Mouse (Mus musculus) c-Kit-positive CD71-positive TER-119-positive erythroid progenitor cells, embryonic 14.5 days (primary cell): Measurements from ENCODE around the gene Cib4.

ENCODE experiments used
- DNase-seq: peaks from one replicate; pipeline ENCODE4 v3.0.0-alpha.2; 2013; ENCODE audit warnings: low spot score

Gene Cib4

GRCm38 (mm10) chr5:30518108-30518507 lies 27.5 kb downstream of the Cib4 start:
- no peak for DNase-seq

- DNase-seq = peak; percentile 41
These were observed 29.3 kb downstream of the Cib4 start for GRCm38 (mm10) chr5:30516376-30516775.

DNA sequence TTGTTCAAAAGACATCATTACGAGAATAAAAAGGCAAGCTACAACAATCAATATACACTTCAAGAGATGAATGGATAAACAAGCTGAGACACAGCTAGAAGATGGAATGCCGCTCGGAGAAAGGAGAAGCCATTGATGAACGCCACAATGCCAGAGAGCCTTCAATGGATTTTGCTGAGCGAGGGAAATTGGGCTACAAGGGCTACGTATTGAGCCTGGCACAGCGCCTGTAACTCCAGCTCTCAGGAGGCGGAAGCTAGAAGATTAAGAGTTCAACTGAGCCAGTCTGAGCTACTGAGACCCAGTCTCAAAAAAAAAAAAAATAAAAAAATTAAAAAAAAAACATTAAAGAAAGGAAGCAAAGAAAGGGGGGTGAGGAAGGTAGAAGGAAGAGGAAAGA lies 32.5 kb downstream of the Cib4 start:
- no peak for DNase-seq

DNA sequence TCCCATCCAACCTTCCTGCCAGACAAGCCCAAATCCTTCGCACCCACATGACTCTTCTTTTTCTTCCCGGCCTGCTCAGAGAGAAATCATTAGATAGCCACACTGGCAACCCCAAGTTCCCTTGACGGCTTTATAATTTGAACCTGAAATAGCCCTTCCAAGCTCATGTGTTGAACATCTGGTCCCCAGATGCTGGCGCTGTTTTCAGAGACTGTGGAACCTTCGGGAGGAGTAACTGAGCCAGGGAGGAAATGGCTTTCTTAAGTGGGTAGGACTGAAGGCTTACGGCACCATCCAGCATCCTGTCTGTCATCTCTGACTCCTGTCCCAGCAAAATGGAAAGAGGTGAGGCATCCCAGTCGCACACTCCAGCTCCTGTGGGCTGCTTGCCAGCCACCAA lies 48.3 kb downstream of the Cib4 start:
- no peak for DNase-seq

- no peak for DNase-seq
These were observed 48.8 kb downstream of the Cib4 start for GRCm38 (mm10) chr5:30496821-30497220.

DNA sequence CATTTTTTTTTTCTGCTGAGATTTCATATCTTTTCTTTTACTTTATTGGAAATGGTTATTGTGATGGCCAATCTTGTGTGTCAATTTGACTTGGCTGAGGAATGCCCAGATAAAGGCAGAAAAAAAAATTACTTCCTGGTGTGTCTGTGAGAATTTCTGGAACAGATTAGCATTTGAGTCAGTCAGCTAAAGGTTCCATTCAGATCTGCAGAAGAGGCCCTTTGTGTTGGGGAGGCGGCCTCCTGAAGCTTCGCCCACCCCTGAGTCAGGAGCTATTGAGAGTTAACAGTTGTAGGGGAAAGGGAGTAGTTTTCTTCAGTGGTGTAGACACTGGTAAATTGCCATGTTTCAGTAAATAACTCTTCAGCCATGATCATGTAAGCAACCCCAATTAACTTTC lies 50.3 kb downstream of the Cib4 start:
- no peak for DNase-seq

DNA sequence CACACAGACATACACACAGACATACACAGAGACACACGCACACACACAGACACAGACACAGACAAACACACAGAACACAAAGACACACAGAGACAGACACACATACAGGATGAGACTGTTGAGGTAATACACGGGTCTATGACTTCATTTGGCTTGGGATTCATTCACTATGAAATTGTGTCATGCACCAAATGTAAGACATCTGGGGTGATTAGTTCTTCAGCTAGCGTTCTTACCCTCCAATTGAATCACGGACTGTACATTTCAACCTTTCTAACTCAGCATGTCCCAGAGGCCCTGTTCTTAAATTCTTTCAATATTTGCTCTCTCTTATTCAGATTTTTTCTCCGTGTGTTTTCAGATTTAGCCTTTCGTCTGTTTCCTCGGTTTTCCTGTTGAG lies 51.0 kb downstream of the Cib4 start:
- no peak for DNase-seq

- DNase-seq = no peak
These were observed 51.9 kb downstream of the Cib4 start for GRCm38 (mm10) chr5:30493723-30494122.

DNA sequence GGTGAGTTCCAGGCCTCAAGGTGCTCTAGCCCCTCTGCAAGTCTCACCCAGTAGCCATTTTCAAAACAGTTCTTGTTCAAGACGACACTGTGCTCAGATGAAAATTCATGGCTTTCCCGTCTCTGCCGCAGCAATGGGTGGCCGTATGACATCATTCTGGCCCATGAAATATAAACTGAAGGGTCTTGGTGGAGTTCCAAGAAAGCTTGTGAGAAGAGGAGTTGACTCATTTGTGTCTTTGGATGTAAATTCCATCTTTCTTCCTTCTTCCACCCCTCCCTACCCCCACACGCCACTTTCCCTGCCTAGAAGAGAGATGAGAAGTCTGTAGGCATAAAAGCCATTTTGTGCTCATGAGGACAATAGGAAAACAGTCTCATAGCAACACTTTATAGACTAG lies 54.8 kb downstream of the Cib4 start:
- no peak for DNase-seq

- DNase-seq = no peak
These were observed 55.4 kb downstream of the Cib4 start for GRCm38 (mm10) chr5:30490215-30490614.

DNA sequence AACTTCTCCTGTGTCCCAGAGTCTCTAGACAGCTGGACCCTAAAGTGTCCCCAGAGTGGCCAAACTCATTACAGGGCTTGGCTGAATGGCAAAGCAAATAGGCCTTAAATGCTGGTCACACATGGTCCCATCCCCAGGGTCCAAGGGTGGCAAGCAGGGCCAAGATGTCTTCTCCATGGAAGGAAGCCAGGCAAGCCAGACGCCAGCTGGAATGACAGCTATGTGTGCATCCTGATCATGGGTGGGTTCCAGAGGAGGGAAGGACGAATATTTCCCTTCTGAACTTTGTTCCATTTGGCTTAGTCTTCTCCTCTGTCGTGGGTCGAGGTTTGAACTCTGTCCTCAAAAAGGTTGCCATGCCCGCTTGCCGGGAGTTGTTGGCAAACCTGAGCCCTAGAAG lies 60.5 kb downstream of the Cib4 start:
- DNase-seq = no peak

DNA sequence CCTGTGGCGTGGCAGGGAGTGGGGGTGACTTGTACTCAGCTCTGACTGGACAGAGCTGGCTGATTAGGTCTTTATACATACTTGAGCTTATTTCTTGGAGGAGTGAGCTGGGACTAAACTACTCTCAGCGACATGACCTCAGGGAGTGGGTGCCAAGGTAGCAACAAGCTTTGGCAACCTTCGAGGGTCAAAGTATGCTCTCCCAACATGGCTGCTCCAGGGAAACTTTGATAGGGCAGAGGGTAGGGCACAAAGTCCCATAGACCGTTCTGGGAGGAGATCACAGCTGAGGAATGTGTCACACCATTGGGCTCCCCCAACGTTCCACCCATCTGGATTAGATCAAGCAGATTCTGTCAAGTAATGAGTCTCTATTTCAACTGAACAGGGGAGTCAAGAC lies 61.0 kb downstream of the Cib4 start:
- no peak for DNase-seq

DNA sequence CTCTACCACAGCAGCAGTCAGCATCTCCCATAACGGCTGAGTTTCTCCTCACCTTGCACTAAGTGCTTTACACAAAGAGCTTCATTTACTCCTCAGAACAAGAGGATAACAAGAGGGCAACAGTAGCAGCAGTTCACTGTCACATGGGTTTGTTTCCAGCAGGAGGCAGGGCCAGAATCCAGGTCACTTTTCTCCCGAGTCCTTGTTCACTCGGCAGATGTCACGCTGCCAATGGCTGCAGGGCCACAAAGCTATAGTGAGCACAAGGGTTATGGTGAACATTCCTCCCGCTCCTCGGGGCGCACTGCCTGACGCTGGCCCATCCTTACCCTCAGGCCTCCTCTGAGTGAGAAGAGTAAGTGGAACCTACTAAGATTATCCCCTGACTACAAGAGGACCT lies 62.1 kb downstream of the Cib4 start:
- no peak for DNase-seq

- peak; percentile 38 for DNase-seq
These were observed 63.3 kb downstream of the Cib4 start for GRCm38 (mm10) chr5:30482319-30482718.

DNA sequence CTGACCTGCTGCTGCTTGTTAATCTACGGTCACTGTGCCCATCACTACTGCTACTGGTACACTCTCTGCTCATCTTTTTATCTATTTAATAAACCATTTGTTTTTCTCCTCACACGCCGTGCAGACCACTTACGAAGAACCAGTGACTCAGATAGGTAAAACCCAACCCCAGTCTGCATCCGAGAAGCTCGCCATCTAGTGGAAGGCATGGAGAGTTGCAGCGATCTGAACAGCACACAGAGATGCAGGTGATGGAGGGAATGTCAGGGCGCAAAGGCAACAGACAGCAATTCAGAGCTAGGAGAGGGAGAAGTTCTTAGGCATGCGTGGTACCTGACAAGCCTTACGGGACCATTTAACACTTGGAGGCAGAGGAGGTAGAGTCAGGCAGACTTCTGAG lies 69.1 kb downstream of the Cib4 start:
- peak; percentile 9 for DNase-seq

DNA sequence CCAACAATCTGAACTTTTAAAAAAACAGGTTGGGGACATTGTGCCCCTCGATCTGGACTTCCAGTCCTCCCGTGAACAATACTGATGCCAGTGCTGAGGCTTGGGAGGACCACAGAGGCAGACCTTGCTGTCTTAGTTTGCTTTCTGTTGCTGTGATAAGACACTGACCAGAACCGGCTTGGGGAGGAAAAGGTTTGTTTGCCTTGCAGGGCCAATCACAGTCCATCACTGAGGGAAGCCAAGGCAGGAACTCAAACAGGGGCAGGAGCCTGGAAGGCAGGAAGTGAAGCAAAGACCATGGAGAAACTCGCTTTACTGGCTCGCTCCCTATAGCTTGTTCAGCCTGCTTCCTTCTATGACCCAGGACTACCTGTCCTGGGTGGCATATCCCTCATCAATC lies 73.5 kb downstream of the Cib4 start:
- DNase-seq = no peak

- no peak for DNase-seq
These were observed 75.2 kb downstream of the Cib4 start for GRCm38 (mm10) chr5:30470454-30470853.

DNA sequence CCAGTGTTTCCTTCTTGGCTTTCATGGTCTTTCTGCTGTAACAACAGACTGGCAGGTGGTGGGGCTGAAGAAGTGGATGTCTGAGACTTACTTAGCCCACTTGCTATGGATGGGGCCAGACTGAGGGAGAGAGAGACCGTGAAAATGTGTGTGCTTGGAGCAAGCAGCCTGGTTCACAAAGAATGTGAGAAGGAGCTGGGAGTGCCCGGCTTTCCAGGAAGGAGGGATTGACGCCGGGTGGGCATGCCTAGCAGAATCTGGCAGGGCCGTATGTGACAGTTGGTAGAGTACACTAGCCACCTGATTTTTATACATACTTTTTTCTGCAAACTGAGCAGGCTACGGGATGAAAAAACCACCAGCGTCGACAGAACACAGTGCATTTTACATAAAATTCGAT lies 79.3 kb downstream of the Cib4 start:
- DNase-seq = no peak

DNA sequence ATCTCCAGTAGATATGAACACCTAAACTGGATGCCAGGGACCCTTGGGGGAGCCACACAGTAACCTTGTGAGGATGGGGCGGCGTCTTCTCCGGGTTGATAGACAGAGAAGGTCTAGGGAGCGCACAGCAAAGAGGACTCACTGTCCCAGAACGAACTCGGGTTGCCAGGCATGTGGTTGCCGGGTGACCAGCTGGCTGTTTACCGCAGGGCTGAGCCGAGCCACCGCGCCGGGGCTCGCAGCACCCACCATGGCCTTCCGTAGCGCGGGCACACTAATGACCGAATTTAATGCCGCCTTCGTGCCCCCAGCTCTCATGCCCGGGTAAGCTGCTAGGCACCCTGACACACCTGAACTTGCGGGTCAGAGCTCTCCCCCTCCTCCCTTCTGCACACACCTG lies 79.8 kb downstream of the Cib4 start, which contains the start of gene 1700001C02Rik:
Gene 1700001C02Rik, plus strand, starts transcription at position 187 of the 400 bp plus-strand sequence.
- no peak for DNase-seq

GRCm38 (mm10) chr5:30461821-30462220 lies 83.8 kb downstream of the Cib4 start, which contains the start of gene Otof:
Gene Otof, minus strand, starts transcription at chr5:30461932.
- no peak for DNase-seq

DNA sequence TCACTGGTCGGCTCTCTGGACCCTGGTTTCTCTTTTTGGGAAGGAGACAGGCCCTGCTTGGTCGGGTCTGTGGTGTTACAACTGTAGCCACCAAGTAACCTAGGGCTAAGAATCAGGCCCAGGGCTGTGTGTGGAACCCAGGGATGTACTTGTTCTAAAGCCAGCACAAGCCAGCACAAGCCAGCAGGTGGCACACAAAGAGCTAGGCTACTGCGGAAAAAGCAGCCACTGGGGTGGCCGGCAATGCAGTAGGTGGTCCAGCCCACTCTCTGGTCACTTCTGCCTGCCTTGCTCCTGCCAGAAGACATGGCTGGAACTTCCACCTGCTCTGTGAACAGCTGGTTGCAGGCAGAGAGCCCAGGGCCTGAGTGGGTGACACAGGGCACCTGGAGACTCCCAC lies 85.5 kb downstream of the Cib4 start:
- no peak for DNase-seq

- DNase-seq = no peak
These were observed 89.6 kb downstream of the Cib4 start for GRCm38 (mm10) chr5:30456056-30456455.

GRCm38 (mm10) chr5:30444327-30444895 lies 101.2 kb downstream of the Cib4 start:
- DNase-seq = no peak

DNA sequence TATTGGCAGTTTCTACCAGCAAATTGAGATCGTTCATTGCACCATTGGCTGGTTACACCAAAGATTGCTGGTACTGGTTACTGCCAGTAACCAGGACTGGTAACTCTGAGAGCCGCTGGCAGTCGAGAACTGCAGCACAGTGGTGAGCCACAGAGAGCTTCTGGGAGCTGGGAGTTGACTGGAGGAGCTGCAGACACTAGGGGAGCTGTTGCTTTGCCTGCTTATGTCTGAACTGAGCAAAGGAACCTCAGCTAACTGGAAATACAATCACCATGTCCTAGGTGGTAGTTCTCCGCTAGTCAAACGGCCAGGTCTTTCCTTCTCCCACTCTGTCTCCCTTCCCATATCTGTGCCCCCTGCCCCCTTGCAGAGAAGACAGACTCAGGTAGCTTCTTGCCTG lies 103.4 kb downstream of the Cib4 start:
- DNase-seq = no peak
